Mouse (Mus musculus): Measurements from ENCODE around the gene Negr1. TPM values are rescaled to one million over a fixed set of nuclear protein-coding genes. Genes with fewer than 3 reads are reported as not detected.

Gene Negr1
- polyA plus RNA-seq, 1 experiment: 16.4 TPM

GRCm38 (mm10) chr3:156809836-156810235 is 248.2 kb downstream of the Negr1 start:
- H3K4me1 ChIP-seq (ENCODE audit: control insufficient read depth, insufficient read depth, insufficient read length, low read length): no peaks in the 10 kb centered on the region
- H3K4me3 ChIP-seq (ENCODE audit: insufficient read depth, low read depth, low read length): no peak overlapping the region
- no peak overlapping the region for H3K27ac ChIP-seq (replicated peaks; ENCODE audit: low read depth, low read length)

DNA sequence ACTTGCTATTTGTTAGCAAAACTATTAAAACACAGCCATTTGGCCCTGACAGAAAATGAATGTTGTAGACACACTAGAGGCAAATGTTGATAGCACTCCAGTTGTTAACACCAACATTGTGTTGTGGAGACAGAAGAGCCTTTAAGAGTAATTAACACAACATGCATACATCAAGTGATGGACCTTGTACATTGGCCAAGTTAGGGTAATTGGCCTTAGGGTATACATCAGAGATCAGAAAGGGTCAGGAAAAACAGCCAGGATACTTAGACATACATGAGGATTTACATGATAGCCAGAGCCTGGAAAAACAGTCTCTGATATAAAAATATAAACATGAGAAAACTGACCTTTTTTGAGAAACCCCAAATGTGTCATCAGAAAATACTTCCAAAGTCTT is 255.3 kb downstream of the Negr1 start:
- no peaks in the 10 kb centered on the region for H3K4me1 ChIP-seq (ENCODE audit: control insufficient read depth, insufficient read depth, insufficient read length, low read length)
- H3K4me3 ChIP-seq (ENCODE audit: insufficient read depth, low read depth, low read length): no peak overlapping the region
- H3K27ac ChIP-seq (replicated peaks; ENCODE audit: low read depth, low read length): no peak overlapping the region

DNA sequence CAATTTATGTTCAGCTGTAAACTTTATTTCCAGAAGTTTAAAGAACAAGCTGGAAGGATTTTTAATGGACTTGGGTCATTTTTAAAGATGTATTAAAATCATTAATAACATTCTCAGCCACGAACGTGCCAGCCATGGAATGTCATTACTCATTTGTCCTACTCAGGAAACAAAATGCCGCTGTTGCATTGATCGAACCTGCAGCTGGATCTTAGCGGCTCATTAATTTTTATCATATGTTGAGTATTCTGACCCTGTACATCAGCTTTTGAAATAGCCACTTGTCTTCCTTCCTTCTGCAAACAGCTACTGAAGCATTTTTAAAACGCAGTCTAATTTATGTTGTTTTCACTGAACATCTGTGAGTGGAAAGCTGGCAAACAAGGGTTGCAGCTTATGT is 255.9 kb downstream of the Negr1 start:
- Histone ChIP-seq H3K27ac (replicated peaks; ENCODE audit: low read depth, low read length) (no peak overlapping the region), H3K4me1 (ENCODE audit: control insufficient read depth, insufficient read depth, insufficient read length, low read length) (no peaks in the 10 kb centered on the region), H3K4me3 (ENCODE audit: insufficient read depth, low read depth, low read length) (no peak overlapping the region)

- Histone ChIP-seq H3K4me1 (ENCODE audit: control insufficient read depth, insufficient read depth, insufficient read length, low read length) (no peaks in the 10 kb centered on the region), H3K27ac (replicated peaks; ENCODE audit: low read depth, low read length) (no peak overlapping the region), H3K4me3 (ENCODE audit: insufficient read depth, low read depth, low read length) (no peak overlapping the region)
Measured at GRCm38 (mm10) chr3:156823039-156823438, 261.4 kb downstream of the Negr1 start.

DNA sequence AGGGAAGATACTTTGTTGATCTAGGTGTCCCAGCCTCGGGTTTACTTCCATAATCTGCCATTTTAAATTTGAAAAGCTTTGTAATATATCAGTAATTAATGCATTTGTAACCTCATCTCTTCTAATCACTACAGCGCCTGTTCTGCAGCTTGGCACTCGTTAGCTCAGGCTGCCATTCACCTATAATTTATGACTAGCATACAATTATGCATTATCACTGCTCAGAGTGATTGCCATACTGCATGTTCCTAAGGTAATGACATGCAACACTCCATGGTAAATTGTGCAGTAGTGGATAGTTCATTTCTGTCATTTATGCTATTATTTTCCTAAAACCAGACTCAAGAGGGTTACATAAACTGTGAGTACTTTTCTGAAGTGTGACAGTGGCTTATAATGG is 272.3 kb downstream of the Negr1 start:
- no peak overlapping the region for H3K27ac ChIP-seq (replicated peaks; ENCODE audit: low read depth, low read length)
- H3K4me3 ChIP-seq (ENCODE audit: insufficient read depth, low read depth, low read length): no peak overlapping the region
- H3K4me1 ChIP-seq (ENCODE audit: control insufficient read depth, insufficient read depth, insufficient read length, low read length): no peaks in the 10 kb centered on the region

DNA sequence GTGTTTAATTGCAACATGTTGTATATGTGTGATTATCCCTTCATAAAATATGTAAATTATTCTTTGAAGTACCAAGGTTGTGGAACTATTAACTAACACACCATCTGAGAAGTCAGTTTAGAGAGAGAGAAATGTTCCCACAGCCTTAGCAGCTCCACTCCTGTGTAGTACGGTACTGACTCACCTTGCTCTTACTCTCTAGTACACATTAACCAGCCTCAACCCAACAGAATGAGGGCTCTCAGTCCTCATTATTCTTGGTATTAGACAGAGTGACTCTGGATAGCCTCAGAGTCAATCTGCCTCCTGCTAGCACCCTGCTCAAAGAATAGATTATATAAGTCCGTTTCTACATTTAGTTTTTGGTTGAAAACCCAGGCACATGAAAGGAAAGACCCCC is 277.0 kb downstream of the Negr1 start:
- Histone ChIP-seq H3K27ac (replicated peaks; ENCODE audit: low read depth, low read length) (no peak overlapping the region), H3K4me3 (ENCODE audit: insufficient read depth, low read depth, low read length) (no peak overlapping the region), H3K4me1 (ENCODE audit: control insufficient read depth, insufficient read depth, insufficient read length, low read length) (no peaks in the 10 kb centered on the region)

GRCm38 (mm10) chr3:156848385-156848784 is 286.8 kb downstream of the Negr1 start:
- H3K27ac ChIP-seq (replicated peaks; ENCODE audit: low read depth, low read length): no peak overlapping the region
- H3K4me1 ChIP-seq (ENCODE audit: control insufficient read depth, insufficient read depth, insufficient read length, low read length): no peaks in the 10 kb centered on the region; the same call in 1 of the 2 replicates
- H3K4me3 ChIP-seq (ENCODE audit: insufficient read depth, low read depth, low read length): no peak overlapping the region

GRCm38 (mm10) chr3:156851921-156852320 is 290.3 kb downstream of the Negr1 start:
- no peak overlapping the region for H3K27ac ChIP-seq (replicated peaks; ENCODE audit: low read depth, low read length)
- H3K4me1 ChIP-seq (ENCODE audit: control insufficient read depth, insufficient read depth, insufficient read length, low read length): no peaks in the 10 kb centered on the region; the same call in 1 of the 2 replicates
- H3K4me3 ChIP-seq (ENCODE audit: insufficient read depth, low read depth, low read length): no peak overlapping the region

- H3K4me3 ChIP-seq (ENCODE audit: insufficient read depth, low read depth, low read length): no peak overlapping the region
- H3K27ac ChIP-seq (replicated peaks; ENCODE audit: low read depth, low read length): no peak overlapping the region
- H3K4me1 ChIP-seq (ENCODE audit: control insufficient read depth, insufficient read depth, insufficient read length, low read length): no peaks in the 10 kb centered on the region
Measured at GRCm38 (mm10) chr3:156870239-156870921, 308.8 kb downstream of the Negr1 start.

DNA sequence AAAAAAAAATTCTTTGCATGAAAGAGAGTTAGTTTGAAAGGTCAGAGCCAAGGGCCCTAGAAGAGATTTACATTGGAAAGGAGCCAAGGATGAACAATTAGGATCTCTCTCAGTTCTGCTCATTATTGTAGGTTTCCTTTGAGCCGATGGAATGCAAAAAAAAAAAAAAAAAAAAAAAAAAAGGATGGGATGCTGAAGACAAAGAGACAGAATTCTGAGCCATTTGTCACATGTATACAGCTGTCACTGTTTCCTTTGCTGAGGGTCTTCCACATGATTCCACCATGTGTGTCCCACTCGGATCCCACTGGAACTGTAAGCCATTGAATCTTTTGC is 309.3 kb downstream of the Negr1 start:
- Histone ChIP-seq H3K4me3 (ENCODE audit: insufficient read depth, low read depth, low read length) (no peak overlapping the region), H3K4me1 (ENCODE audit: control insufficient read depth, insufficient read depth, insufficient read length, low read length) (no peaks in the 10 kb centered on the region), H3K27ac (replicated peaks; ENCODE audit: low read depth, low read length) (no peak overlapping the region)

DNA sequence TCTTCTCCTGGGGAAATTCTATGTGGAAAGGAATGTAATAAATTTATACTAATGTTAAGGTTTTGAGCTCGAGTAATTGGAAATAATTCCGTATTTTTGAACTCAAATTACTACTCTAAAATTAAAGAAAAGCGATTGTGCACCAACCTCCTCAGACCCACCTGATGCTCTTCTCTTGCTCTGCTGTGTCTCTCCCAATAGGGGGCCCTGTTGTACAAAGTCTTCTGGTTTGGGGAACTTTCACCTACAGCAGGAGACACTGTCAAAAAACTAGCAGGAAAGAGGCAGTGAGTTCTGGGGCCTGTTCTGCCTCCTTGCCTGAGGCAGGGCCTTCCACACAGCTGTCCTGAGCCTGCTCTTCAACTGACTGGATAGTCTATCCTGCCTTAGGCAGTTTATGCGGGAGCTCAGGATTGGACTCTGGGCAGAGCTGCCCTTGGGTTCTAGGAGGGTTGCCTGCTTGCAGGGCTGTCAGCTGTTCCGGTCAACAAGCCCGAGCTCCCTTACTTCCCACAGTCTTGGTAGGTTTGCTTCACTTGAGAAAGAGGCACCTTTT is 310.1 kb downstream of the Negr1 start:
- no peak overlapping the region for H3K4me3 ChIP-seq (ENCODE audit: insufficient read depth, low read depth, low read length)
- H3K4me1 ChIP-seq (ENCODE audit: control insufficient read depth, insufficient read depth, insufficient read length, low read length): no peaks in the 10 kb centered on the region
- no peak overlapping the region for H3K27ac ChIP-seq (replicated peaks; ENCODE audit: low read depth, low read length)

GRCm38 (mm10) chr3:156876551-156876950 is 315.0 kb downstream of the Negr1 start:
- Histone ChIP-seq H3K27ac (replicated peaks; ENCODE audit: low read depth, low read length) (no peak overlapping the region), H3K4me1 (ENCODE audit: control insufficient read depth, insufficient read depth, insufficient read length, low read length) (no peaks in the 10 kb centered on the region), H3K4me3 (ENCODE audit: insufficient read depth, low read depth, low read length) (no peak overlapping the region)

DNA sequence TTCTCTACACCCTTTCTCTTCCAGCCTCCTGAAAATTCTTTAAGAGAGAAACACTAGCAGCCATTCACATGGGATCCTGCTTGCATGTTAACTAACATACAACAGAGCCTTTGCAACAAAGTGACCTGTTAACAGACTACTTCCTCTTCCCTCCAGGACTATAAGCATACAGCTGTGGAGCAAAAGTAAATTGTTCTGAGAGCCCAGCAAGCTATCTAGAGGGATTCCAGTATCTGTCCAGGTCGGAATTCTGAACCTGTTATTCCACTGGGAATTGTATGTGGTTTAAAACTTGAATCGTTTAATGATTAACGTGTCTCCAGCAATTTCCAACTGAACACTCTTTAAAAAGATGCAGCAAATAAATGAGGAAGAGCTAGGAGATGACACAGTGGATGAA is 320.5 kb downstream of the Negr1 start:
- H3K4me1 ChIP-seq (ENCODE audit: control insufficient read depth, insufficient read depth, insufficient read length, low read length): no peaks in the 10 kb centered on the region

GRCm38 (mm10) chr3:156883873-156884272 is 322.3 kb downstream of the Negr1 start:
- no peak overlapping the region for H3K4me3 ChIP-seq (ENCODE audit: insufficient read depth, low read depth, low read length)
- no peak overlapping the region for H3K27ac ChIP-seq (replicated peaks; ENCODE audit: low read depth, low read length)
- H3K4me1 ChIP-seq (ENCODE audit: control insufficient read depth, insufficient read depth, insufficient read length, low read length): no peaks in the 10 kb centered on the region

More for the DNA sequence above, 320.5 kb downstream of the Negr1 start:
- H3K4me3 ChIP-seq (ENCODE audit: insufficient read depth, low read depth, low read length): no peak overlapping the region
- H3K27ac ChIP-seq (replicated peaks; ENCODE audit: low read depth, low read length): no peak overlapping the region

DNA sequence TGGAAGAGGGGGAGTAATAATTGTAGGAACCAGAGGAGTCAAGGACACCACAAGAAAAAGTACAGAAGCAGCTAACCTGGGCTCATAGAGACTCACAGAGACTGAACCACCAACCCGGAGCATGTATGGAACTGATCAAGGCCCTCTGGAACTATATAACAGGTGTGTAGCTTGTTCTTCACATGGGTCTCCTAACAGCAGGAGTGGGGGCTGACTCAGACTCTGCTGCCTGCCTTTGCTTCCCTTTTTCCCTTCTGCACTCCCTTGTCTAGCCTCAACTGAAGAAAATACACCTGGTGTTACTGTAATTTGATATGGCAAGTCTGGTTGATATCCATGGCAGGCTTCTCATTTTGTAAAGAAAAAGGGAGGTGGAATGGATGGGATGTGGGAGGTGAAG is 324.1 kb downstream of the Negr1 start:
- H3K4me1 ChIP-seq (ENCODE audit: control insufficient read depth, insufficient read depth, insufficient read length, low read length): no peaks in the 10 kb centered on the region
- no peak overlapping the region for H3K4me3 ChIP-seq (ENCODE audit: insufficient read depth, low read depth, low read length)
- H3K27ac ChIP-seq (replicated peaks; ENCODE audit: low read depth, low read length): no peak overlapping the region

GRCm38 (mm10) chr3:156886915-156887314 is 325.3 kb downstream of the Negr1 start:
- H3K4me1 ChIP-seq (ENCODE audit: control insufficient read depth, insufficient read depth, insufficient read length, low read length): no peaks in the 10 kb centered on the region
- no peak overlapping the region for H3K27ac ChIP-seq (replicated peaks; ENCODE audit: low read depth, low read length)
- H3K4me3 ChIP-seq (ENCODE audit: insufficient read depth, low read depth, low read length): no peak overlapping the region

Data from brown adipose tissue, adult 24 weeks (tissue).